Mouse (Mus musculus) cerebellum, adult 11 months (tissue): ENCODE measurements around the gene Krba1.

Experiments
- DNase-seq: peaks from one replicate; pipeline ENCODE4 v3.0.0; 2022

Gene Krba1

GRCm38 (mm10) chr6:48452771-48453170 is 57.4 kb downstream of the Krba1 start:
- no peak for DNase-seq

GRCm38 (mm10) chr6:48464966-48465679 is 69.7 kb downstream of the Krba1 start:
- DNase-seq: no peak

- DNase-seq: no peak
Observed at GRCm38 (mm10) chr6:48466715-48467114, 71.3 kb downstream of the Krba1 start.

- DNase-seq: no peak
Observed at GRCm38 (mm10) chr6:48467490-48467889, 72.1 kb downstream of the Krba1 start.
